Mouse (Mus musculus) right cerebral cortex, adult 18-20 months (tissue): Measurements from ENCODE around the gene Arl14.
A peak's percentile ranks its signal among the peaks of the same experiment; 100 is the strongest.

ENCODE experiments used
- DNase-seq: peaks from one replicate; pipeline ENCODE4 v3.0.0; 2022; ENCODE audit warnings: mixed read lengths

Arl14 gene

GRCm38 (mm10) chr3:69221806-69222501 lies at the start of gene Arl14:
TSS of gene Arl14 (plus strand) at chr3:69222419.
- no peak for DNase-seq

- DNase-seq = no peak
Observed at GRCm38 (mm10) chr3:69175229-69175628, 47.0 kb upstream of the Arl14 start.

GRCm38 (mm10) chr3:69177168-69177797 lies 44.9 kb upstream of the Arl14 start:
- DNase-seq = no peak

GRCm38 (mm10) chr3:69177914-69178313 lies 44.3 kb upstream of the Arl14 start:
- no peak for DNase-seq

- DNase-seq = no peak
Observed at GRCm38 (mm10) chr3:69178365-69179004, 43.7 kb upstream of the Arl14 start.

- DNase-seq = no peak
Observed at GRCm38 (mm10) chr3:69181531-69181930, 40.7 kb upstream of the Arl14 start.

- no peak for DNase-seq
Observed at GRCm38 (mm10) chr3:69182225-69182624, 40.0 kb upstream of the Arl14 start.

- no peak for DNase-seq
Observed at GRCm38 (mm10) chr3:69185244-69185643, 37.0 kb upstream of the Arl14 start.

- no peak for DNase-seq
Observed at GRCm38 (mm10) chr3:69186031-69186430, 36.2 kb upstream of the Arl14 start.

- DNase-seq = peak; percentile 21
Observed at GRCm38 (mm10) chr3:69186643-69187042, 35.6 kb upstream of the Arl14 start.

GRCm38 (mm10) chr3:69192995-69193394 lies 29.2 kb upstream of the Arl14 start:
- DNase-seq = no peak

GRCm38 (mm10) chr3:69194496-69194895 lies 27.7 kb upstream of the Arl14 start:
- no peak for DNase-seq

GRCm38 (mm10) chr3:69195251-69195650 lies 27.0 kb upstream of the Arl14 start:
- no peak for DNase-seq

GRCm38 (mm10) chr3:69198098-69198497 lies 24.1 kb upstream of the Arl14 start:
- no peak for DNase-seq

- no peak for DNase-seq
Observed at GRCm38 (mm10) chr3:69200251-69200650, 22.0 kb upstream of the Arl14 start.

- no peak for DNase-seq
Observed at GRCm38 (mm10) chr3:69201206-69201605, 21.0 kb upstream of the Arl14 start.

- DNase-seq = no peak
Observed at GRCm38 (mm10) chr3:69202876-69203275, 19.3 kb upstream of the Arl14 start.

- DNase-seq = no peak
Observed at GRCm38 (mm10) chr3:69205266-69206054, 16.8 kb upstream of the Arl14 start.

GRCm38 (mm10) chr3:69206193-69206893 lies 15.9 kb upstream of the Arl14 start:
- DNase-seq = no peak

GRCm38 (mm10) chr3:69208441-69209309 lies 13.5 kb upstream of the Arl14 start:
- no peak for DNase-seq

- DNase-seq = no peak
Observed at GRCm38 (mm10) chr3:69212246-69212645, 10.0 kb upstream of the Arl14 start.

- no peak for DNase-seq
Observed at GRCm38 (mm10) chr3:69213465-69213864, 8.8 kb upstream of the Arl14 start.
